Mouse (Mus musculus) lung, postnatal 25 days (tissue): ENCODE results near the gene Ccdc13.

Experiments
- DNase-seq: peaks from one replicate; pipeline ENCODE4 v3.0.0; 2022; ENCODE audit warnings: low spot score

Ccdc13 gene

DNA sequence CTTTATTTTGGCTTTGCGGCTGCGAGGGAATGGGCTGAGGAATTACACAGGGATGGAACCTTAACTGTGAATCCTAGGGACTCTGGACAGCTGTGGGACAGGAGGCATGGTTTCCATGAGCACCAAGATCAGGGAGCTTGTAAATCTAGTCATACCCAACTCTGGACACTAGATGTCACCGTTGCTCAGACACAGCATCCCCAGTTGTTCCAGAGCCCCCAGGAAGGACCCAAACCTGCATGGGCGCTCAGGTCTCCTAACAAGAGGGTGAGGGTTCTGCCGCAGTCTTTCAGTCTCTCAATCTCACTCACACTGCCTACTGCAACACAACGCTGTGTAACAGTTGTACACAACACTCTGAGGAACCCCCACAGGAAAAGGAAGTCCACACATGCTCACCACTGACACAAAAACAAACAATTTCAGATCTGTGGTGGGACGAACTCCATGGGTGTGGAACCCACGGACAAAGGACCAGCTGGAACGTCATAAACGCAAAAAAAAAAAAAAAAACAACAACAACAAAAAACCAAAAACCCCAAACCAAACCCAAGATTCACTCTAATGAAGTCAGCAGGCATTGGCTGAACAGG lies 7.4 kb upstream of the Ccdc13 start:
- peak; percentile 30 for DNase-seq

DNA sequence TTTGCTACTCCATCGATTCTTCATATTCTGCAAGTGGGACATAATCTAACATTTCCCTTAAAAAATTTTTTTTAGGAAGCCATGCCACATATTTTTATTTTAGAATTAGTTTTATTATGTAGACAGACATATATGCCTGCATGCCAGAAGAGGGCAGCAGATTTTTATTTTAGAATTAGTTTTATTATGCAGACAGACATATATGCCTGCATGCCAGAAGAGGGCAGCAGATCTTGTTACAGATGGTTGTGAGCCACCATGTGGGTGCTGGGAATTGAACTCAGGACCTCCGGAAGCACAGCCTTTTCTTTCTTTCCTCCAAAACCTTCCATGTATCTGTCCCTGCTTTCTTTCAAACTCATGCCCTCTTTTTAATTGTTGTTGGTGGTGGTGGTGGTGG lies 3.7 kb upstream of the Ccdc13 start:
- DNase-seq, result no peak

DNA sequence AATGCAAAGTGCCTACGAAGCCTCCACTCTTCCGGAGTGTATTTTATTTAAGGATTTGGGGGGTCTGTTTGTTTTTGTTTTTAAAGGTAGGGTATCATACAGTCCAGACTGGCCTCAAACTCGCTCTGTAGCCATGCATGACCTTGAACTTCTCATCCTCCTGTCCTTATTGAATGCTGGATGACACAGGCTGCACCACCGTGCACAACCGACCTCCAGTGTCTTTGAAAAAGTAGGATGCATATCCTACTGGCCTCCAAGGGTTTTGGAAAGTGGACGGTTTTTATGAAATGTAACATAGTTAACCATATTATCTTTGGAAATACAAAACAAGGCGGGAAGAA lies 333 bp upstream of the Ccdc13 start:
- no peak for DNase-seq

DNA sequence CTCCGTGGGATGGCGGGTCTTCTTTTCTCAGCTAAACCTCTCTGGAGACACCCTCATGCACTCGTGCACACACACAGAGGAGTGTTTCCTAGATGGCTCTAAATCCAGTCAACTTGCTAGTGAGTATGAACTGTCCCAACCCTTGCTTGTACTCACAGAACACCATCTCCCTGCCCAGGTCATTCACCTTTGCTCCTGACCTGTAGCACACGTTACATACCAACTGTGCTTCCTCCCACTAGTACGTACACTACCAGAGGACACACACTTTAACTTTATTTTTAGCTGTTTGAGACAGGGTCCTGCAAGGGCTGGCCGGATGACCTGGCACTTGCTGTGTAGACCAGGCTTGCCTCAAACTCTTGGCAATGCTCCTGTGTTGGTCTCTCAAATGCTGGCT lies 1.3 kb downstream of the Ccdc13 start:
- no peak for DNase-seq

DNA sequence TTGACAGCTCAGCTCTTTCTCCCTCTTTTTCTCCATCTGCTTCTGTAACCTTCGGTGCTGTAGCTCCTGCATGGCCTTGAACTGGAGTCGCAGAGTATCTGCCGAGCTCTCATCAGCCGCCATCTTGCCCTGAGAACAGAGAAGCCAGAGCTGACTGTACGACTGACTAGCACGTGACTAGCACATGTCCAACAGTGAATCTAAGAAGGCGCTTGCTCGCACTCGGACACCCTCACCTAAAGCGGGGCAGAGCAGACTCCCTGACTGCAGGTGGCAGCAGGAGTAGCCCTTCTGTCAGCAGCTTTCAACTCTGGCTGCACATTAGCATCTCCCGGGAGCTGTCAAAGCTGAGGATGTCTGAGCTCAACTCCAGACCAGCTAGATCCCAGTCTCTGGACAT lies 5.4 kb downstream of the Ccdc13 start:
- no peak for DNase-seq

DNA sequence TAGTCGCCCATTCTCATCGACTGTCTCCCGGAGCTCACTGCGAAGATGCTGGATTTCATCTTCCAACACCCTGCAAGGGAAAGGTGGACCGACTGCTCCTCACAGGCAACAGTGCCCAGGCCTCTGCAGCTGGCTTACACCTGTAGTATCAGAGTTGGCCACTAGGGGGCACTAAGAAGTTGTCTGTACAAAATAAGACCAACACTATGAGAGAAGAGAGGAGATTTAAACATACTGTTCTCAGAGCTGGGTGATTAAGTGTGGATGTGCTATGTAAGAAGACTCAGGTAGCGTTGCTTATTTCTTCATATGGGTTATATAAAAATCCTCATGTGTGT lies 8.3 kb downstream of the Ccdc13 start:
- DNase-seq, result peak; percentile 79

DNA sequence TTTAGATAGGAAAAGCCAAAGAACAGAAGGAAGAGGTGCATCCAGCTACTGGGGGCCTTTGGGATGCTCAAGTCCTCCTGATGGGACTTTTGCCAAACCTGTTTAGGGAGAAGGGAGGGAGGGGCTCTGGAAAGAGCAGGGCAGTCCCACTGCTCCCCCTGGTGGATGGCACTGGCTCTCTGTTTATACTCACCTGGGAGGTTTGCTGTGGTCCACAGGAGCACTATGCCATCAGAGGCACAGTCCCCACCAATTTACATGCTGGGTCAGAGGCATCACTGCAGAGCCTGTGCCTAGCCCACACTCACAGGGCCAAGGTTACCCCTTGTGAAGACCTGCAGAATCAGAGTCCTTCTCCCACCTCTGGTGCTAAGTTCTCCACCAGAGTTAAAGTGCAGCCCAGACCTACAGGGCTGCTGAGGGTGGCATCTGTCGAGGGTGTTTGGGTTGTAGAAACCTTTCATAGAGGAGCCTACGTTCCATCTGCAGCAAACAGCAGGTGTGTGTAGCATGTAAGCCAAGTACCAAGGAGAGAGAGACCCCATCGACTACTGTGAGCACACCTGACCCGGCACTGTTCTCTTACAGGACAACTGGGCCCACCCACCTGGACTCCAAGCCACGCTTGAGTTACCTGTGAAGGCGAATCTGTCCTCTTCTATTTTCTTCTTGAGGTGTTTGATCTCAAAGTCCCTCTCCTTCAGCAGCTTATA lies 8.9 kb downstream of the Ccdc13 start:
- DNase-seq, result peak; percentile 32

DNA sequence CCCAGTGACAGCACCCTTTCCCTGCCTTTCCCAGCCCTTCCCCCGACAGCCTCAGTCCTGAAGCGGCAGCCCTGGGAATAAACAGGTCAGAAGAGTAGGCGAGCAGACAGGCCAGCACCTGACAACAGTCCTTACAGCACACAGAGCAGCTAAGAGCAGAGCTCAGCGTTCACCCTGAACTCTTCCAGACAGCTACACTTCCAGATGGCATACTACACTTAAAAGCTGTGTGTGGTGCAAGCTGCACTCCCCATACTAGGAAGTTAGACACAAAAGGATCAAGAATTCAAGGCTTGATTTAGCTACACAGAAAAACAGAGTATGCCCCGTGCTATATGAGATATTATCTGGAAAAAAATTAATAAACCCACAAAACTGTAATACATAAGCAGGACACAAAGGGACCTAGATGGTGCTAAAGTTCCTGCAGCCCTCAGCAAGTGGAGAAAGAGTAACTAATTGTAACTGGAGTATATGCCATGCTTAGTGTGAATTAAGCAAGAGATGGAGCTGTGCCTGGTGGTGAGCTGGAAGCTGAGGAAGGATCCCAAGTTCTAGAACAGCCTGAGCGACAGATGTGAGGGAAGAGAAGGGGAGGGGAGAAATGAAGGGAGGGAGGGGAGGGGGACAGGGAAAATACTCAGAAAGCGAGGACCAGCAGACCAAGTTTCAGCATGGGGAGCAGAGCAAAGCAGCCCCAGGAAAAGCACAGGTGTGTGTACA lies 9.8 kb downstream of the Ccdc13 start:
- DNase-seq, result no peak

DNA sequence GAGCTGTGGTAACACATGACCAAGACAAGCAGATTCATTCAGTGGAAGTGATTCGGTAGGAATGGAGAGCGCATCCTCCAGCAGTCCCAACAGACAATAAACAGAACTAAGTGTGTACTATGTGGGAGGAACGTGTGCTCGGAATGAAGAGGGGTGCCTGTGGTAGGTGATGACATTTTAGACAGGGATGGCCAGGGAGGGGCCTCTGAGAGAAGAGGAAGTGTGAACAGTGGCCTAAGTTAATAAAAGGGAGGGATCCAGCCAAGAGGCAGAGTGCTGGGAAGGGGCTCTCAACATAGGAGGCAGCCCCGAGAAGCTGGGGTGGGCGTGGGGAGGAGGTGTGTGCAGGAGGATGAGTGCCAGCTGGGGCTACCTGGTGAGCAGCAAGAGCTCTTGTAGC lies 10.9 kb downstream of the Ccdc13 start:
- DNase-seq, result no peak

DNA sequence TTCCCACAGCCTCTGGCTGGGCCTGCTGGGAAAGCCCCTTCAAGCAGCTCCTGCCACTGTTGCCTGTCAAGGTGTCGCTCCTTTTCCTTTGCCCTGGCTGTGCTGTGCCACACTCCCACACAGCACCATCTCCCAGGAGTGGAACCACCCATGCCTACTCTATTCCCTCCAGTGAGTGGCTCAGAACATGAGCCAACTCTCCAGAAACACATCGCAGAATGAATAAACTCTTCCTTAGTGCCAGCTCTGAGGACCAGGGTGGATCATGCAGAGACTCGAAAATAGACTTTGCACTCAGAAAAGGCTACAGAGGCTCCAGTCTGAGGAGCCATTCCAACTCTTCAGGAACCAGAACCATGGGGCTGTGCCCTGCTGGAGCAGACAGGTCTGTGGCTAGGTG lies 12.9 kb downstream of the Ccdc13 start:
- no peak for DNase-seq

DNA sequence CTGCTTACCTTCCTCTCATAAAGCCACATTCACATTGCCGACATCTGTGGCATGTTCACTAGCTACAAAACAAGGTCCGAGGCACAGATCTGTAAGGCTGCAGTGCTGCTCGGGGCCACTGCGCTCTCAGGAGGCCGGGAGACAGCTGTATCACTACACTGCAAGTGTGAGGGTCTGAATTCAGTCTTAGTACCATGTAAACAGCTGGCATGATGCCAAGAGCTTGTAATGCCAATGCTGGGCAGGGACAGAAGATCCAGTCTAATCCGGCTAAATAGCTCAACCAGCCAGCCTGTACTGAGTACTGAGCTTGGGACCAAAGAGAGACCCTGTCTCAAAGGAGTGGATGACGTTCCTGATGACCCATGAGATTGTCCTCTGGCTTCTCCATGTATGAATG lies 15.3 kb downstream of the Ccdc13 start:
- DNase-seq, result no peak

DNA sequence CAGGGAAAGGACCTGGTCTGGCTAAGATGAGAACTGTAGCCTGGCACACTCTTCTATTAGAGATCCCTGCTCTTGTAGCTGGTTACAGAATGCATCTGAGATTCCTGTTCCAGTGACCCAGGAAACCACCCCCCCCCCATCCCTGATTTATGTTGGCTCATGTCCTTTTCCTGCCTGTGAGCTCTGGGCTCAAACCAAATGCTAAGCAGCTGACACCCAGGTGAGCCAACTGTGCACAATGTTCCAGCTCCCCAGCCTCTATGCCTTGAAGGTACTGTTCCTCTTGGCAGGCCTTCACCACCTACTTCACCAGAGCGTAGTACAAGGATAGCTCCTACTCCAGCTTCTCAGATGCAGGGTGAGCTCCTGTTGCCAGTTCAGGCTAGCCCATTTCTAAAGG lies 16.2 kb downstream of the Ccdc13 start:
- no peak for DNase-seq

DNA sequence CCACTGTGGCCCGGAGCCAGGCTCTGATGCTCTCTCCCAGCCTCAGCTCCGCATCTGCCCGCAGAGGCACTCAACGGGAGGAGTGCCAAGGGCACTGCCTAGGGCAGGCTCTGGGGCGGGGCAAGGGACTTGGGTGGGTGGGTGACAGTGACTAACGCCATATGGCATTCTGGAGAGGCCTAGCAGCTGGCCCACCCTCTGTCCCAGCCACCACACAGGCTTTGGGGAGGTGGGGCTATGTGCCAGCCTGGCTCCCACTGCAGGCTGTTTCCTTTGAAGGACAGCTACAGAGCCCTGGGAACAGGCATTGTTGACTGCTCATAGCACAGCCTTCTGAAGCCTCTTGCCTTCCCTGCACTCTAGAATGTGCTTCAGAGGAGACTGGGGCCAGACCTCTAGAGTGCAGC lies 16.7 kb downstream of the Ccdc13 start:
- peak; percentile 20 for DNase-seq

DNA sequence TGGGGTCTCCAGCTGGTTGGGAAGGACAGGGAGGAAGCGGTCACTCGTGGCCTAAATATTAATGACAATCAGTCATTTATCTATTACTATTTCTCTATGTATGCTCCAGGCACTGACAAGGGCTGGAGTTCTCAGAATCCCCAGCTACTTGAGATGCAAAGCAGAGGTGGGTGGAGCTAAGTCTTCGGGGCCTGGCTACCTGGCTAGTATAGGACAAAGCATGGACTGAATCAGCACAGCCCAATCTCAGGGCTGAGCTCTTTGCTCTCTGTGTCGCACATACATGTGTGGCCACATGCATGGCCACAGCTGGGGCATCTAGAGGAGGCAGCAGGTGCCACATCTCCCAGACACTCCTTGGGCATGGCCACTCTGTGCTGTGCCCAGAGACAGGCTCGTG lies 18.5 kb downstream of the Ccdc13 start:
- DNase-seq, result no peak

DNA sequence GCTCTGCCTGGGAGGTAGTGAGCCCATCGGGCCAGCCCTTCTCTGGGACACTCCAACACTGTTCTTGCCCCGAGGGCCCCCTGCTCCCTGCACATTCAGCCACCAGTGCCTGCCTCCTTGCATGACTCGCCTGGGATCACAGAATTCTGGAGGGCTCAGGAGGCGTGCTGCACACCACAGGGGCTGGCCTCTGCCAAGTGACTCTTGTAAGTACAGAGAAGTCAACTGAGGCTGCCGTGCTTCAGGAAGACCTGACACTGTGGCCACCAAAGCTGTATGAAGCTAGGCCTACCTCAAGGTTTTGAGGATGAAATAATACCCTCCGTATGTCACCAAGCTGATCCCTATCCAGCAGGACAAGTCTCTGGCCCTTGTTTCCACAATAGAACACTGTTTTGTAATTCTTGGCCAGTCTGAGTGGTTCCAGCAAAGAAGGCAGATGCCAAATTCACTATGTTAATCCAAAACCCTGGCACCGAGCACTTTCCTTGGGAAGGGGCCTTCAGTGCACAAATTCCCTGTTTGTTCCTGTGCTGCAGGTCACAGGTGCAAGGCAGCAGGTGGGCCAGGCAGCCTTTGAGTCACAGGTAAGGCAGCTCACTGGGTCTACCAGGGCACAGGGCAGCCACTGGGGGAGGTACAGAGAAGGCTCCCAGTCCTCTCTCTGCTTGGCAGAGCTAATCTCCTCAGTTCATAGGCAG lies 19.3 kb downstream of the Ccdc13 start:
- no peak for DNase-seq

DNA sequence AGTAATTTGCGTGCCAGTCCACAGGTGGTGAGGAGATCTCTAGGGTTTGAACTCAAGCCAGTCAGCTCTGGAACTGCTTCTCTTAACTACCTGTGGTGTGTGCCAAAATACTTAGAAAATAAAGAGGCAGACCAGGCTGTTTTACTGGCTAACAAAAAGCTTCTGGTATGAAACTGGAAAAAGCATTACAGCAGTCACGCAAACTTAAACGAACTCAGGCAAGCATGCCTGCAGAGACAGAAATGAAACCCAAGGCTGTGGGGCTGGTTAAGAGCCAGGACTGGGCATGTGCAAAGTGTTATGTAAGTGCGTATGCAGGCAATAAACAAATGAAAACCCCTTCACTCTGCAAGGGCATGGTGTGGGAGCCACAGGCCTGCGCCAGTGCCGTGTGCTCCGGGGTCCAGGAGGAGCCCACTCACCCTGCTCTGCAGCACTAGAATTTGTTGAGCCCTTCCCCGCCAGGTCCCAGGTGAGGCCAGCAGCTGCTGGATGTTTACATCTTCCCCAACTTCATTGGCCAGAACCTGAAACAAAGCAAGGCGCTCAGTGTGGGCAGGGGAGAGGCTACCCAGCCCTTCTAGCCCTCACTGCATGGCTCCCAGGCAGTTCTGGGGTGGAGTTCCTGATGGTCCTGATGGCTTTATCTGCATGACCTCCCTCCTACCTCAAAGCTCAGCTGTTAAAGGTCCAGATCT lies 20.0 kb downstream of the Ccdc13 start:
- peak; percentile 63 for DNase-seq

DNA sequence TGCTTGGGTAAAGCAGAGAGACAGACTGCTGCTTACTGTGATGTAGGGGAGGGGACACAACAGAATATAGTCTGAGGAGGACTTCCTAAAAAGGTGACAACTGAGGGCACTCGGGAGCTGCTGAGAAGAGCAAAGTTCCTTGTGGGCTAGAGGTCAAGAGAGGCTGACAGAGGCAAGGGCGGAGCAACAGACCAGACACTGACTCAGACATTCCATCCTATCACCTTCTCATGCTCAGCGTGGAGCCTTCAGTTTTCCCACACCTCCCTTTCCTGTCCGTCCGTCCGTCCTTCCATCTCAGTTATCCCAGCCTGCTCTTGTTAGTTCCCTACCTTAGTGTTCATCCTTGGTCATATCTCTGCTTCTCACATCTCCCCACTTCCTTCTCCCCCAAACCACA lies 24.1 kb downstream of the Ccdc13 start:
- no peak for DNase-seq

DNA sequence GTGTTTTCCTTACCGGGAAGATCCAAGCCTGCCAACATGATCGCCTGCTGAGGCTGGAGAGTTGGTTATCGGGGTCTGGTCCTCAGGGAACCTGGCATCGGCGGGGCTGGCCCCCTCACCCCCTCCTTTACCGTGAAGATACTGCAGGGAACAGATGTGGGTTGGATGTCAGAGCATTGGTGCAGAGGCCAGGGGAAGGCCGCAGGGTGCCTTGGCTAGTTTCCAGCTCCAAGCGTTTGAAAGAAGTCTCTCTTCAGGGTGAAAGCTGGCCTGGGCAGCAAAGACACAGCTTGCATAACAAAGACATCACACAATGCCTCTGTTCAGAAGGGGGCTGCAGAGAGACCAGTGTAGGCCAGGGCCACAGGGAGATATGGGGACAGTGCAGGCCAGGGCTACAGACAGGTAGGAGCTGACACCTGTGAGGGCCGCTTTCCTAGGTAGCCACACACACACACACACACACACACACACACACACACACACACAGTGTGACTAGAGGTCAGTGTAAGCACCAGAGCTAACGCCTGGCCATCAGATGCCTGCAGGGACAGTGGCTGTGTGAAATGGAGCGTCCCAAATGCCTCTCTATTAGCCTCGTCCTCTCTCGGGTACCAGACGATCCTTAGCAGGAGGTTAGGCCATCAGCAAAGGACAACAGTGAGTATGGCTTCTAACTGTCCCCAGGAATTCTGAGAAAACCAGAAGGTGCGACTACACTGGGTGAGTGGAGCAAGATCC lies 29.0 kb downstream of the Ccdc13 start:
- DNase-seq, result no peak

DNA sequence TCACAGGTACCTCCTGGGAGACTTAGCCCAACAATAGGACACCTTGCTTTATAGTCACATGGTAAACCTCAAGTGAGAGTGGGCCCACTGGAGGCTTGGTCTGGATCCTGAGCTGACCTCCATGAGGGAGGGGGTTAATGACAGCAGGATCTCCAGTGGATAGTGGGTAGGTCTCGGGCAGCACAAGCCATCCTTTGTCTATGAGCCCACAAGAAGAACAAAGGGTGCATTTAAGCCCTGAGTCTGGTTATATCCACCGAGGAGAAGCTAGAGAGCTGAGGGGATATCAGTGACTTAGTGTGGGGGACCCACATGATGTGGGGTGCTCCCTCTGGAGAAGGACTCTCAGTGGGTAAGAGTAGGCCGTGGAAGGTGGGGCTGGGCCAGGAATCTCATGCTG lies 30.8 kb downstream of the Ccdc13 start:
- no peak for DNase-seq

DNA sequence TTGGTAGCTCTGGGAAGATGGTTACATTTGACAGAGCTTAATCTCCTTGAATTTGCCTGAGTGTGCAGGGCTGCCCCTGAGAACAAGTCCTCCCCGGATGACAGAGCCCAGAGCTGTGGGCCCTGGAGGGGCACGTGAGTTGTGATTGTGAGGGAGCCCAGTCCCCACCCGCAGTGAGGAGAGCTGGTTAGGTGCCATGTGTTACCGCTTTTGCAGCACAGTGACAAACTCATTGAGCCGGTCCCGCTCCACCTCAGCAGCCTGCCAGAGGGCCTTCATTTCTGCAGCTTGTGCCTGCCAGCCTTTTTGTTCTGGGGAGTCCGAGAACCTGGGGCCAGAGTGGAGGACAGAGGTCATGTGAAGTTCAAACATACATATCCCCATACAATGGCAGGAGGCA lies 31.3 kb downstream of the Ccdc13 start:
- no peak for DNase-seq

DNA sequence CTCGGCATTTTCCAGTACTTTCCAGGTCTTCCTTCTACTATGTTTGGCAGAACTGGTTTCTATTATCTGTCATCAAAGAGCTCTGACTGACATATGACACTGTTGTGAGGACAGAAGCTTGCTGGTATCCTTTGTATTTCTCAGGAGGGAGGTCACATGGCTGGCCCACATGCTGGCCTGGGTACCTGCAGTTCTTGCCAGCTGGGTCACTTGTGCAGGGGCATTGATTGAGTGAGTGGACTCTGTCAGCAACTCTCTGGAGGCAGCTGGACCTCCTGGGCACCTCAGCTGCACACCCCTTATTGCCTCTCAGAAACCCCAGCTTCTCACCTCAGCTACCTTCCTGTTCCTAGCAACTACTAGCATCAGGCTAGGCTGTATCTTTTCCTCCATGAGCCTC lies 31.7 kb downstream of the Ccdc13 start:
- DNase-seq, result no peak

DNA sequence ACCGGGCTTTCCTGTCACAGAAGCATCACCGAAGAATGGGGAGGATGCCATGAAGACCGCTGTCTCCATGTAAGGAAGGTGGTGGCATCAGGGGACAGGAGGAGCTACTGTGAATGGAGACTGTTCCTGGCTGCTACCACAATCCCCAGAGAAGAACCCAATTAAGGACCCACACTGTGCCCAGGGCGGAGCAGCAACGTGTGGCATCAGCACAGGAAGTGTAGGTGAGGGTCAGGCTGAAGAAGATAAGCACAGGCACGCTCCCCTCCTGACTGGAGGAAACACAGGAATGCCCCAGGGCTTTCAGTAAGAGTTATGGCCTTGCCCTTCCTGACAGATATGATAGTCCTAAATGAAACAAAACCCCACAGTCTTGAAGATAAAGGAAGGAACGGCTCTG lies 36.5 kb downstream of the Ccdc13 start:
- DNase-seq, result no peak
